ENCODE assay signal across 11 mouse cellular contexts in genomic region chr4:28143165-28143564, GRCm38 (mm10).
DNase-seq lines count a peak whose midpoint lies in the region; ATAC-seq lines count a peak whose summit lies in the region.
"Had no signal": no experiment of that assay in that cellular context is flagged by ENCODE, and none has a peak within 500 bp of the region (broad histone marks: within the 10 kb centered on the region; RNA-seq: fewer than 3 reads in every experiment).

No protein-coding gene starts in this region.

- H3K9me3 ChIP-seq in neural tube, embryonic 11.5 days (ENCODE audit: control insufficient read depth, low read length), result no peaks in the 10 kb centered on the region
- no peaks in the 10 kb centered on the region for H3K9me3 ChIP-seq in hindbrain, embryonic 11.5 days (ENCODE audit: control insufficient read depth, low read length)
- H3K9me3 ChIP-seq: heart, embryonic 15.5 days; kidney, embryonic 15.5 days; limb, embryonic 13.5 days had no signal

- no peak overlapping the region for H3K4me2 ChIP-seq in neural tube, embryonic 11.5 days (ENCODE audit: low read depth)
- H3K4me2 ChIP-seq in hindbrain, embryonic 11.5 days (replicated peaks; ENCODE audit: low read depth, low read length), result no peak overlapping the region
- H3K4me2 ChIP-seq: heart, embryonic 15.5 days; kidney, embryonic 15.5 days; limb, embryonic 13.5 days had no signal

- peak; percentile 30 for DNase-seq in neural tube, embryonic 11.5 days (ENCODE audit: low spot score)
- no peak for DNase-seq in neural tube, embryonic 10.5 days (ENCODE audit: extremely low spot score, low spot score)
- DNase-seq in hindbrain, embryonic 11.5 days (ENCODE audit: low spot score), result peak; percentile 42
- peak; percentile 47 to 88 for DNase-seq in layer of hippocampus, postnatal 14 days (ENCODE audit: low spot score in 2 of 2)
- peak; percentile 8 for DNase-seq in retina, postnatal 1 day
- no peak for DNase-seq in thymus, postnatal 14 days
- no peak for DNase-seq in heart, postnatal 14 days

- peak; percentile 82 for ATAC-seq in neural tube, embryonic 11.5 days (ENCODE audit: insufficient read depth, low FRiP score, low TSS enrichment)
- peak; percentile 93 for ATAC-seq in hindbrain, embryonic 11.5 days (ENCODE audit: low FRiP score)
- no peak for ATAC-seq in megakaryocyte, adult 5-6 weeks (ENCODE audit: poor library complexity, severe bottlenecking)

- intact Hi-C loops in heart, postnatal 14 days (cut with DNase I), result no loop called here

- H3K4me1 ChIP-seq in neural tube, embryonic 11.5 days (ENCODE audit: control insufficient read depth, insufficient read depth, low read length), result no peaks in the 10 kb centered on the region
- no peaks in the 10 kb centered on the region for H3K4me1 ChIP-seq in hindbrain, embryonic 11.5 days (replicated peaks; ENCODE audit: control insufficient read depth, insufficient read depth, low read length)
- H3K4me1 ChIP-seq: heart, embryonic 15.5 days; kidney, embryonic 15.5 days; limb, embryonic 13.5 days had no signal

- no peaks in the 10 kb centered on the region for H3K27me3 ChIP-seq in neural tube, embryonic 11.5 days (ENCODE audit: control insufficient read depth, insufficient read depth, low read length)
- H3K27me3 ChIP-seq in hindbrain, embryonic 11.5 days (ENCODE audit: control insufficient read depth, insufficient read depth, low read length), result no peaks in the 10 kb centered on the region
- H3K27me3 ChIP-seq: heart, embryonic 15.5 days; kidney, embryonic 15.5 days; limb, embryonic 13.5 days had no signal

- H3K27ac ChIP-seq in neural tube, embryonic 11.5 days (ENCODE audit: low read depth, low read length), result no peak overlapping the region
- no peak overlapping the region for H3K27ac ChIP-seq in hindbrain, embryonic 11.5 days (ENCODE audit: low read depth, low read length)
- H3K27ac ChIP-seq: heart, embryonic 15.5 days; kidney, embryonic 15.5 days; limb, embryonic 13.5 days had no signal

- 61% methylated on average over 8 of the region's 8 CpGs for WGBS in neural tube, embryonic 11.5 days
- WGBS in hindbrain, embryonic 11.5 days, result 53% methylated on average over 8 of the region's 8 CpGs

- H3K9ac ChIP-seq in neural tube, embryonic 11.5 days (ENCODE audit: low read length), result no peak overlapping the region
- no peak overlapping the region for H3K9ac ChIP-seq in hindbrain, embryonic 11.5 days (ENCODE audit: low read depth, low read length)
- H3K9ac ChIP-seq: heart, embryonic 15.5 days; kidney, embryonic 15.5 days; limb, embryonic 13.5 days had no signal

- no peak overlapping the region for H3K4me3 ChIP-seq in neural tube, embryonic 11.5 days (ENCODE audit: low read depth, low read length)
- H3K4me3 ChIP-seq in hindbrain, embryonic 11.5 days (ENCODE audit: low read depth, low read length), result no peak overlapping the region
- H3K4me3 ChIP-seq: heart, embryonic 15.5 days; kidney, embryonic 15.5 days; limb, embryonic 13.5 days had no signal

- H3K36me3 ChIP-seq in neural tube, embryonic 11.5 days (ENCODE audit: control insufficient read depth, insufficient read depth, low read length), result no peaks in the 10 kb centered on the region
- H3K36me3 ChIP-seq in hindbrain, embryonic 11.5 days (ENCODE audit: control insufficient read depth, insufficient read depth, low read length), result no peaks in the 10 kb centered on the region
- H3K36me3 ChIP-seq: heart, embryonic 15.5 days; kidney, embryonic 15.5 days; limb, embryonic 13.5 days had no signal

Comparison
In these comparisons a context has a peak if more than half of its experiments do, and no peak if none do; other contexts are left out.
1. DNase-seq: peak in neural tube, embryonic 11.5 days (single experiment), hindbrain, embryonic 11.5 days (single experiment), layer of hippocampus, postnatal 14 days (2 of 2) and retina, postnatal 1 day (single experiment); none in neural tube, embryonic 10.5 days (single experiment), thymus, postnatal 14 days (single experiment) and heart, postnatal 14 days (0 of 2).